Mouse (Mus musculus) NIH3T3 (cell line): ENCODE data around the gene Paqr7.

Source experiments
- DNase-seq: peaks from one replicate; pipeline ENCODE4 v3.0.0-alpha.2; 2012; ENCODE audit warnings: low read depth

The Paqr7 gene

DNA sequence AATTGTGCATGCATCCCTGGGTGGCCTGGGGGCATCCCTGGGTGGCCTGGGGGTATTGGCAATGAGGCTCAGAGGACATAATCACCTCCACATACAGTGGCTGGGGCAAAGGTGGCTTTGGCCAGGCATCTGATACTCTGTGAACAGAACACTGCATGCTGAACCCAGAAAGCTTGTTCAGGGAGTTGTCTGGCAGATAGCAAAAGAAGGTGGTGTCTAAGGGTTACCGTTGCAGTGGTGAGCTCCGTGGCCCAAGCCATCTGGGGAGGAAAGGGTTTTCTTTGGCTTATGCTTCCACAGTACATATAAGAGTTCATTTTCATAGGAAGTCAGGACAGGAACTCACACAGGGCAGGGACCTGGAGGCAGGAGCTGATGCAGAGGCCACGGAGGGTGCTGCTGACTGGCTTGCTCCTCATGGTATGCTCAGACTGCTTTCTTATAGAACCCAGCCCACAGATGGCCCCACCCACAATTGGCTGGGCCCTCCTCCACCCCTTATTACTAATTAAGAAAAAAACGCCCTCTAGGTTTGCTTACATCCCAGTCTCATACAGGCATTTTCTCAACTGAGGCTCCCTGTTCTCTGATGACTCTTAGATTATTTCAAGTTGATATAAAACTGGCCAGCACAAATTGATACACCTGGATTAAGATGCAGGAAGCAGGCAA is 7.3 kb downstream of the Paqr7 start:
- DNase-seq, result no peak

DNA sequence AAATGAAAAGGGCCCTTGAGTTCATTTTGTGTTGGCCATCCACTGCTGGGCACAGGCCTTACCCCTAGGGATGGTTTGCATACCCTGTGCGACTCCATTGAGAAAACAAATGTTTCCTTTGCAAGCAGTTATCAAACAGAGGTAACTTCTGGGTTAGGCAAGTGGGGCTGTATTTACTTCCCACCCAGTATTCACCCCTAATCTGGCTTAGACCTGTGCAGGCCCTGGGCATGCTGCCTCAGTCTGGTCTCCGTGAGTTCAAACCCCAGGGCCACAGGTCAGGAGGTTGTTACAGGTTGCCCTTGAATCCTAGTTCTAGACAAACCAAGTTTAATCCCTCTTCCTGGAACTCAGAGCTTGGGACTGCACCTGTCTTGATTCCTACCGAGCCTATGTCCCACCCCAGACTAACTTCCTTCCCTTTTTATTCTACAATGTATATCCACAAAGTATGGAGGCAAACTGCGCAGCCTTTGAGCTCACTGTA is 8.8 kb downstream of the Paqr7 start:
- no peak for DNase-seq

DNA sequence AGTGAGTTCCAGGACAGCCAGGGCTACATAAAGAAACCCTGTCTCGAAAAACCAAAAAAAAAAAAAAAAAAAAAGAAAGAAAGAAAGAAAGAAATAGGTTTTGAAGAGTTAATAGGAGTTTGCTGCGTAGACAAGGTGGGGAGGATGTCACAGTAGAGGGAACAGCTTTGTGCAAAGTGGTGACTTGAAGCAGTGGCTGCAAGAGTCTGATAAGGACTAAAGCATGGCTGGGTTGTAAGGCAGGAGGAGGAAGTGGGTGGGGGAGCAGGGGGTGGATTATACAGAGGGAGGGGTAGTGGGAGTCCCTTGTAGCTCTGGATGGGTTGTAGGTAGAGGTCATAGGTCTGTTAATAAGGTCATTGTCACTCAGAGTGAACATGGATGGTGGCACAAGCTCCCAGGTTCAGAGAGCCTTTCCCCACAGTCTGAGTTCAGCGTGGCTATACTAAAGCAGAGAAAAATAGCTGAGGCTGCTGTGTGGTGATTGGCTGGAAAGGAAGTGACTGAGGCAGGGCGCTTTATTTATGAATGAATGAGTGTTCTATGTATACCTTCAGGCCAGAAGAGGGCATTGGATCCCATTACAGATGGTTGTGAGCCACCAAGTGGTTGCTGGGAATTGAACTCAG is 9.6 kb downstream of the Paqr7 start:
- no peak for DNase-seq

DNA sequence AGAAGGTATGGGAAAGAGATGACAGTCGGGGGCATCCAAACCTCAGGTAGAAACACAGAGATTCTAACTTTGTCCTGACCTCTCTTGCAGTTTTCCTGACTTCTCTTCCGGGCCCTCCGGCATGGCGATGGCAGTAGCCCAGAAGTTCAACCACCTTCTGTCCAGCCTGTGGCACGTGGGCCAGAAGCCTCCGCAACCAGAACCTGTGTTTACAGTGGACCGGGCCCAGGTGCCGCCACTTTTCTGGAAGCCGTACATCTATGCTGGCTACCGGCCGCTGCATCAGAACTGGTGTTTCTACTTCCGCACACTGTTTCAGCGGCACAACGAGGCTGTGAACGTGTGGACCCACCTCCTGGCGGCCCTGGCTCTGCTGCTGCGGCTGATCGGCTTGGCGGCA is 10.2 kb downstream of the Paqr7 start:
- no peak for DNase-seq

DNA sequence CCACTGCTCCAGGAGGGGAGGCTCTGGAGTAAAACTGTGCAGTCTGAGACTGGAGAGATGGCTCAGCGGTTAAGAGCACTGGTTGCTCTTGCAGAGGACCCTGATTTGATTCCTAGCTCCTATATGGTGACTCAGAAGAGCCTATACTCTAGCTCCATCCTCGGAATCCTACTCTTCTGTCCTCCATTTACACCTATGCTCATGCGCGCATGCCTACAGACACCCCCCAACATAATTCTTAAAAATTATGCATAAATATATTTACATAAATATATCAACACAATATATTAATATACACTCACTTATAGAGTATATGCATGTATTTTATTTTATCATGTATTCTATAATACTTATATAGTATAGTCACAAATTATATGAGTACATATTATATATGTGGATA is 13.9 kb downstream of the Paqr7 start:
- DNase-seq, result no peak

DNA sequence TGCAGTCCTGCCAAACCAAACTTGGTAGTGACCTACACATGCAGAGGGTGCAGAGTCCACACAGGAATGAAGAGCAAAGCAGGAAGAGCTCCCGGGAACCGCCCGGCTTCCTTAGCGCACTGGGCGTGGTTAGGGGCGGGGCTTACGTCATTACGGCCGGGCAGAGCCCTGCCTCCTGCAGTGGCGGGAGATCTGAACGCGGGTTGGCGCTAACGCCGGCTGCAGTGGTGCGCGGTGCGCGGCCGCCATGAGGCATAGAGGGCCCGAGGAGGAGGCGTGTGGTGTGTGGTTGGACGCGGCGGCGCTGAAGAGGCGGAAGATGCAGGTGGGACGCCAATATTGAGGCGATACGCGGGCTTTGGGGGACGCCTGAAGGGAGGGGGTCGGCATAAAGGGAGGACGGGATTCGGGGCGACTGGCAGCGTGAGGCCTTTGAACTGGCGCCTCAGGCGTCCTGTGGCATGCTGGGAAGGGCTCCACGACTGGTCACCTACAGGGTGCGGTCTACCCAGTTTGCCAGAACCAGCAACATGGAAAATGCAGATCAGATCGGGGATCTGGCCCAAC is 14.4 kb downstream of the Paqr7 start, which contains the start of gene Aunip:
Gene Aunip (plus strand): TSS at position 155 of the 567 bp plus-strand sequence.
- DNase-seq, result peak; percentile 91

DNA sequence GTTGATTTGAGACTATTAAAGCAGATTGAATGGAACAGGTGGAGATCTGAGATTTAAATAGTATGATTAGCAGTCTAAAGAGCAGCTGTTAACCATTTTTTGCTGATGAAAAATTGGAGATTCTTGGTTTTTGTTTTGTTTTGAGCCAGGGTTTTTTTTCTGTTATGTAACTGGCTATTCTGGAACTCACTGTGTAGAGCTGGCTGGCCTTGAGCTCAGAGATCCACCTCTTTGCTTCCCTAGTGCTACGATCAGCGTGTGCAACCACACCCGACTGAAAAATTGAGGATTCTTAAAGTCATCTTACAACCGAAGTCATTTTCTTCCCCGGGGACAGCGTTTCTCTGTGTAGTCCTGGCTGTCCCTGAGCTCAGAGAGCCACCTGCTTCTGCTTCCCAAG is 15.2 kb downstream of the Paqr7 start:
- DNase-seq, result no peak

DNA sequence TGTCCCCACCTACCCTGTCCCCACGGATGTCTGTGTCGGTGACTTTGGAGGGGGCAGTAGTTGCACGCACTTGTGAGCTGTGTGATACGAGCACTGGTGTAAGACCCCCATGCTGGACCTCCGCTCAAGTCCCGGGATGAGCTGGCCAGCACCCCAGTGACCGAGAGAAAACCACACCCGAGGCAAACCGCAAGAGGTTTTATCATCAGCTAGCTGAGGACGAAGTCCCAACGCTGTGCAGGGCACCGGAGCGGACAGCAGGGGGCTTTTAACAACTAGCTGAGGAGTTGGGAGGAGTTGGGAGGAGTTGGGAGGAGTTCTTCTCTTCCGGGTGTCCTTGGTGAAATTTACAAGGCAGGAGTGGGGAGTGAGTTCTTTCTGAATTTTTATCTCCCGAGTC is 16.3 kb downstream of the Paqr7 start:
- DNase-seq, result peak; percentile 17

DNA sequence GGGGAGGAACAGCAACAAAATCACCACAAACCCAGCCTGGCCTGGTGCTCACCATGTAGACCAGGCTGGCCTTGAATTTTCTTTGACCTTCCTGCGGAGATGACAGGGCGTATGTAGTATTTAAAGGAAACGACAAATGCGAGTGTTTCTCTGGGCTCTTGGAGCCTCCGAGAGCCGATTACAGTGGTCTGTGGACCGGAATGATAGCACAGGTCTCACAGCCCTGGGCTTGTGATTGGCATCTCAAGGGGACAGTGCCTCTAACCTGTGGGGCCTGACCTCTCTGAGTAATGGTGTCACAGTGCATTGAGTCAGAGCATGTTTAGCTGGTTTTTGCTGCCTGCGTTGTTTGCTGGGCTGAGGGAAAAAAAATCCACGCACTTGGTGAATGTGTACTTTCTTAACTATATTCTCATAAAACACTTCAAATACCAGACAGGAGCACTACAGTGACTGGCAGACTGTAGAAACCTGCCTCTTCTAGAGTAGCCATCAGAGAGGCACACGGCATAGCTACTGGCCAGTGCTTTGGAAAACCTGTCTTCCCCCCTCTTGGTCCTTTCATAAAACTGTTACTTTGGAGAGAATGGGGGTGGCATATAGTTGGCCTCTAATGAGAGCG is 17.9 kb downstream of the Paqr7 start:
- no peak for DNase-seq

DNA sequence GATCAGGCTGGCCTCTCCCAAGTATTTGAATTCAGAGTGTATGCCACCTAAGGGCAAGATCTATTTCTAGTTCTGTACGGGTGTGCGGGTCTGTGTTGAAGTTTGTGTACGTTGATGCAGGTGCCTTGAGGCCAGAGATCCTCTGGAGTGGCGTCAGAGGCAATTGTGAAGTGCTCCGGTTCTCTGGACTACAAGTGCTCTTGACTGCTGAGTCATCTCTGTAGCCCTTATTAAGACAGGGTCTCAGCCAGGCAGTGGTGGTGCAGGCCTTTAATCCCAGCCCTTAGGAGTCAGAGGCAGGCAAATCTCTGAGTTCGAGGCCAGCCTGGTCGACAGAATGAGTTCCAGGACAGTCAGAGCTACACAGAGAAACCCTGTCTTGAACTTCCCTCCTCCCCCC is 19.1 kb downstream of the Paqr7 start:
- no peak for DNase-seq

DNA sequence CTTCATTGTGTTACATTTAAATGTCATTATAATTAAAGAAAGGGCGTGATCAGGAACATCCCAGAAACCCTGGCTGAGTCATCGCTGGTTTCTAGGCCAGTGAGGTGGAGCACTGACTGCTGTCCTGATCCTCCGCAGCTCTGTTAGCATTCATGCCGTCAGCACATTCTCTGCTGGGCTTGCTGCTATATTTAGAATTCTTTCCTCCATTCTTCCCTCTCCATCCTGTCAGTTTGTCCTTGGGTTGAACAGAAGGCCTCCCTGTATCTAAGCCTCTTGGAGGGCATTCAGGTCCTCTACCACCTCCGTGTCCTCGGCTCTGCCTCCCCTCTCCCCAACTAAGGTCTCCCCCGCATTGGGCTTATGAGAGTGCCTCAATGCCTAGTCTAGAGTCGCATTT is 20.5 kb downstream of the Paqr7 start:
- DNase-seq, result no peak

DNA sequence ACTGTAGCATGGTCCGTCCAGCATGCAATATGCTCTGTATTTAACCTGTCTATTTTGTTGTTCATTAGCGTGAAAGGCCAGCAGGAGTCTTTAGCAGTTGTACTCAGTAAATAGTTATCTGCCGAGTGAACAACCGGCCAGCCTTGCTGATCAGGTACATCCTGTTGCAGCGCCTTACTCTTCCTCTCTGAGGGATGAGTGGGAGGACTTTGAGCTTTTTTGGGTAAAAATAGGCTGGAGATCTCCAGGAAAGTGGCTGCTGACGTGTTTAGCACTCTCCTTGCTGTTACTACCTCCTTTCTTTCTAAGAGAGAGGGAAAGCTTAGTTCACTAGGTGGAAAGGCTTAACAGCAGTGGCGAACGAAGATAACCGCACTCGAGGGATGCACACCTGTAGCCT is 21.2 kb downstream of the Paqr7 start:
- DNase-seq, result no peak

DNA sequence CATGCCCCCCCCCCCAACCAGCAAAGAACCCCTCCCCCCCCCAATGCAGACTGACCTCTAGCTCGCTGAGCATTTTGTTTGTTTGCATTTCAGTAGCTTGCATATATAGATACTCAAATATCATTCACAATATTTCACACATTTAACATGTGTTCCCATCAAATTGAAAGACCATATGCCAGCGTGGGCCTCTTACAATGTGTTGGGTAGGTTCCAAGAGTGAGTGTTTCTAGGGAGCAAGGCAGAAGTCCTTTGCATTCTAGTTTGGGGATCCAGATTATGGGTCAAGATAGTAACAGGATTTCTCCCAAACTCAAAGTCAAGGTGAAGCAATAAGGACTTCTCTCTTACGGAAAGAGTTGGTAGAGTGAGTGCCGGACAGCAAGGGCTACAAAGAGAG is 22.0 kb downstream of the Paqr7 start:
- DNase-seq, result no peak

DNA sequence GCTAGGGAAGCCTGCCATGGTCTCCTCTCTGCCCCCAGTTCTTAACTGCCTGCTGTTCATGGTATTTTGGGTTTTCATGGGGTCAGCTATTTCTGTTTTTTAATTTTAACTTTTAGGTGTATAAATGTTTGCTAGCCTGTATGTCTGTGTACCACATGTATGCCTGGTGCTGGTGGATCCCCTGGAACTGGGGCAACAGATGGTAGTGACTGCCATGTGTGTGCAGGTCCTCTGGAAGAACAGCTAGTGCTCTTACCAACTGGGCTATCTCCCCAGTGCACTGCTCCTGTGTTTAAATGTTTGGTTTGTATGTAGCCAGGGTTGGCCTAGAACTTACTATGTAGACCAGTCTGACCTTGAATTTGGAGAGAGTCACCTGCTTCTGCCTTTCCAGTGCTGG is 22.8 kb downstream of the Paqr7 start:
- no peak for DNase-seq

DNA sequence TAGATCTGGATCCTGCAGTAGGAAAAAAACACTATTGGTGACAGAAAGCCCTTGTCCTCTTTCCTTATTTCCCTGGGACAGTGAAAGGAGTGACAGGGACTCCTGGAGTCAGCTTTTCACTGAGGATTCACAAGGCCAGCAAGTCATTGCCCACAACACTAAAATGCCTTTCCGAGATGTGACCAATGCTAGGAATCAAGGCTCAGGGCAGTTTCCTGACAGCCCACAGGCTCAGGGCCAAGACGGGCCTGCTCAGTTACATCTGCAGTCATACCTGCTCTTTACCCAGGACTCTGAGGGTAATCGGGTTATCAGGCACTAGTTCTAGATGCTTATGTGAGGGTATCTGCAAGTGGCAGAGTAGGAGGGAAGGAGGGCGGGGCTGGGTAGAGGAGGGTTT is 26.9 kb downstream of the Paqr7 start:
- DNase-seq, result no peak

DNA sequence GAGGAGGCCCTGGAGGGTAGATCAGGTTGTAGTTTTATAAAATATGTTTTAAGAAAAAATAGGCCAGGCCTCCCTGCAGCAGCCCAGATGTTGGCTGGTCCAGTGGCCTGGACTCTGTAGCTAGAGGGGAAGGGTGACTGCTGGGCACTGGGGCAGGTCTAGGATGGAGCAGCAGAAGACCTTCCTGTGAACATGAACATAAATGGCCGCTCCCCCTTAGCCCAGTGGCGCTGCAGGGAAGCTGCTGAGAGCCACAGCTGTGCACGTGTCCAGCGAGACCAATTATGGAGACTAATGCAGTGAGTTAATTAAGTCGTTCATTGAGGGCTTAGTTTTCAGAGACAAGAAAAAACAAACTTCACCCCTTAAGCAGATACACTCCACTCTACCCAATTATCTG is 29.3 kb downstream of the Paqr7 start:
- no peak for DNase-seq

DNA sequence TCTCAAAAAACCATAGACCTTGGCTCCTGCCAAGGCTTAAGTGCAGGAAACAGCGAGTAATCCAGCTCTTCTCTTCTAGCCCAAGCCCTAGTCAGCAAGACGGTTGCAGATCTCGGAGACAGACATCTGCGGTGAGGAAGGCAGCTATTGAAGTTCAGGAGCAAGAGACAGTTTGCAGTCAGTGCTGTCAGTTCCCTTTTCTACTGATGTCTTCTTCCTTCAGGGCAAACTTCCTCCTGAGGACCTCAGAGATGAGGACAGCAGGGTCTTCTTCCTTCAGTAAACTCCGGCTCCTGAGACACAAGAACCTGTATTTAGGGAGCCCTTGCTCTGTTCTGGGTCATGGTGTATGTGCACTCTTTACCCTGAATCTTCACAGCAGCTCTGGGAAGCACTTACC is 29.7 kb downstream of the Paqr7 start:
- DNase-seq, result no peak

DNA sequence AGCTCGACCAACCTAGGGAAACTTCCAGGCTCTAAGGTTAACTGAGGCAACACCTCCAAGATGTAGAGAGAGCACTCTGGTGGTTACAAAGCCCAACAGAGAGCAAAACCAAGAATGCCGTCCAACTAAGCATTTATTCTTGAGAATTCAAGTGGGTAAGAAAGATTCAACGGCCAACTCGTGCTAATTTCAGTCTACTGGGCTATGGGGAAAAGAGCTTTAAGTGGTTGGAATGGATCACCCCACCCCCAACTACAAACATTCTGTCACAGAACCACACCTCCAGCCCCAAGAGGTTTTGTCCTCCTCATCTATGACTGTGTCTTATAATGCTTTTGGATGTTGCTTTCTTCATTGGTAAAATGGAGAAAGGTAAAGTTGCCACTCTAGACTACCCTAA is 36.4 kb downstream of the Paqr7 start:
- DNase-seq, result no peak

DNA sequence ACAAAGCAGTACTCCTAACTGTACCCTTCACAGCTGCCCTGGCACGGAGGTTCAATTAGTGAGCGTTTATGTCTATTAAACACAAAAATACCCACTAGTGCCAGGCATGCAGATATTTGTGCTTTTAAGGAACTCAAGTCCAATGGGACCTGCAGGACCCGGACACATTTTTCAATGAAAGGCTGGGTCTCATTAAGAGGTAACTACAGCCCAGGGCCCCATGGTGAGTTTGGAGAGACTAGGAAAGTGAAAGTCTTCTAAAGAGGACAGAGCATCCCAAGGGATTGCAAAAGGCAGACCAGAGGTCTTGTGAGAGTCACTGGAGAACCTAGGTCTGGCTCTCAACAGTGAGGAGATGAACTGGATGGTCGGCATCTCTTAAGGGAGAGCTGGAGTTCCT is 36.9 kb downstream of the Paqr7 start:
- no peak for DNase-seq

DNA sequence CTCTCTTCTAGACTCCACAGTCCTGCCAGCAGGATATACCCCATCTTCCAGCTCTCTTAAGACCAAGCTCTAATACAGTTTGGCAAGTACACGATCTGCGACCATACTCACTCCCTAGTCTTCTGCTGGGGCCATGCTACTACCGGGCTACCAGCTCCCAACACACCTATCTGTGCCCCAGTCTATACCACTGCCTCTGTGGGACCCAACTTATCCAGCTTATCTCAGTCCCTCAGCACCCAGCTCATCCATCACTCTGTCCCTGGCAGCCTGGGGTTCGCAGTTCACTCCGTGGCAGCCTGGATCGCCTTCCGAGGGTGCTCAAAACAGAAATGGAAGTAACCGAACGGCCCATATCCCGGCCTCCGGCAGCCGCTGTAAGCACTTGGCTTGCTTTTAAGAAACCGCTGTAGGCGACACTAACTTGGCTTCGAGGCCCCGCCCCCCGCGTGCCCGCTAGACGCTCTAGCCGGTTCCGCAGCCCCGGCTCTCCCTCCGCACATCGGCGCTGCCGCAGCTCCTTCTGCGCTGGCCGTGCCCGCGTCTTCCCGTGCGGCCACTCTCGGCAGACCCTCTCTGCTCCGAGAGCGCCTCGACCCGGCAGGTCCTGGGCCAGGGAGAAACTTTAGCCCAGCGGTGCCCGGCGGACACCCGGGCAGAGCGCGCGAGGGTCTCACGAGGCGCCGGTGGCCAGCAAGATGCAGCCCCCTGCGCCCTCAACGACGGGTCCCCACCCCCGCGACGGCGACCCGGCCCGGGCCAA is 37.8 kb downstream of the Paqr7 start:
- peak; percentile 64 for DNase-seq

DNA sequence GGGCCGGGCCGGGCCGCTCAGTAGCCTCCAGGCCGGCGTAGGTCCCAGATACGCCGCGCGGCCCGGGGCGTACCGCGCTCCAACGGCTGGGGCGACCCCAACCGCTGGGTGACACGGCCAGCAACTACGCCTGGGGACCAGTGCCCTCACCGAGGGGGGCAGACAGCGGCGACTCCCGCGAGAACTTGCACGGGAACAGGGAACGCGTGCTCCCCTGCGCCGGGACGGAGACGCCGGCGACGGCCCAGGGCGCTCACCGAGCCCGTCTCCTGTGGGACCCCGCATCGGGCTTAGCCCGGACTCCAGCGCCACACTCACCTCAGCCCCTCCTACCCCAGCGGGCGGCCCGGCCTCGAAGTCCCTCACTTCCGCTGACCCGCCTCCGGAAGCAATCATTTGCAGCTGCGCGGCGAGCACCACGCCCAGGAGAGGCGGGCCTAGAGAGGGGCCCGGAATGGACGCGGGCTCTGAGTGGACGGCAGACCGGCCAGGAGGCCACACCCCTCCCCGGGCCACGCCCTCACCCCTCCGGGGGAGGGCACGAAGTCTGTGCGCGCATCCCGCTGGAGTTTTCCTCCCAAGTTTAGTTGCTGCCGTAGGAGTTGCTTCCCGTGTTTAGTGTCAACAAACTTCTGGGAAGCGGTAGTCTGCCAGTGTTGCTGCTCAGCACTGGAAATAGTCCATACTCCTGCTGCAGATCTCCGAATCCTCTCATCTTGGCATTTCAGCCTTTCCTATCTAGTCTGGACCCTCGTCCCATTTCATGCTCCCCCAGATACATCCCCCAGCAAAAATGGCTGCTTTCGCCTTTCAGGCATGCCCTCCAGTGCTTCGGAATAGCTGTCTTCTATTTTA is 38.7 kb downstream of the Paqr7 start, which contains the start of gene Mtfr1l:
Gene Mtfr1l (minus strand): TSS at position 456 of the 855 bp plus-strand sequence.
- DNase-seq, result peak; percentile 96
